In the genomic region with DNA sequence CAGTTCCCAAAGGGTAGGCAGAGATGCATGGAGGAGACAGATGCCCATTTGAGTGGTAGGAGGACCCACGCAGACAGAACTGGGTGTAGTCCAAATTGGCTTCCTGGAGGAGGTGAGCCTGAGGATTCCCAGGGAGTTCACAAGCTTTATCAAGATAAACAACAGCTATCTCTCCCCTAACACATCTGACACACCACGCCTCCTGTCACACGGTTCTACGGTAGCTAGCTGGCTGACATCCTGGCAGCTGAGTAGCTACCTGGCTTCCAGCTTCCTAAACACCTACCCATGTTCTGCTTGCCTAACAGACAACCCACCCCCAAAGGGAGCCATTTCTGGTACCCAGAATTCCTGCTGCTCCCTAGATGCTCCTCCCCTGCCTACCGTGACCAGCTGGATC, we compare ENCODE assay signal across 21 mouse cellular contexts.
"Had no signal": no experiment of that assay in that cellular context is flagged by ENCODE, and none has a peak within 500 bp of the region (broad histone marks: within the 10 kb centered on the region; RNA-seq: fewer than 3 reads in every experiment).

No protein-coding gene starts in this region.

- ATAC-seq: liver, postnatal 0 days; lung, postnatal 0 days; midbrain, embryonic 13.5 days; midbrain, embryonic 15.5 days had no signal

- H3K27ac ChIP-seq: lung, embryonic 15.5 days; macrophage; midbrain, embryonic 13.5 days; midbrain, embryonic 15.5 days; neural tube, embryonic 13.5 days; neural tube, embryonic 15.5 days had no signal

- H3K4me2 ChIP-seq: lung, embryonic 15.5 days; midbrain, embryonic 11.5 days; midbrain, embryonic 13.5 days; midbrain, embryonic 15.5 days; neural tube, embryonic 13.5 days; neural tube, embryonic 15.5 days had no signal

- H3K9ac ChIP-seq: liver, postnatal 0 days; lung, embryonic 15.5 days; midbrain, embryonic 13.5 days; midbrain, embryonic 15.5 days; neural tube, embryonic 13.5 days; neural tube, embryonic 15.5 days had no signal

- H3K9me3 ChIP-seq: lung, embryonic 15.5 days; midbrain, embryonic 13.5 days; midbrain, embryonic 15.5 days; neural tube, embryonic 15.5 days had no signal

- H3K36me3 ChIP-seq: midbrain, embryonic 15.5 days; neural tube, embryonic 13.5 days; neural tube, embryonic 15.5 days had no signal

- DNase-seq: liver, postnatal 0 days; lung, adult 2 months; lung, postnatal 14 days; lung, postnatal 36 days; retina, postnatal 1 day; right cerebral cortex, adult 18-20 months; right cerebral cortex, postnatal 25 days; right cerebral cortex, postnatal 4 days; spleen, adult 18-20 months; thymus, adult 18-20 months; thymus, postnatal 14 days; thymus, postnatal 36 days had no signal

- H3K4me3 ChIP-seq: lung, embryonic 15.5 days; megakaryocyte, embryonic 14.5 days; midbrain, embryonic 13.5 days; midbrain, embryonic 15.5 days; neural tube, embryonic 13.5 days; neural tube, embryonic 15.5 days had no signal

- H3K27me3 ChIP-seq: lung, embryonic 15.5 days; megakaryocyte, embryonic 14.5 days; midbrain, embryonic 13.5 days; midbrain, embryonic 15.5 days; neural tube, embryonic 13.5 days; neural tube, embryonic 15.5 days had no signal
